Comparison of ENCODE assay signal across 8 mouse cellular contexts in genomic region chr5:138187661-138188306, GRCm38 (mm10). TPM values are rescaled to one million over a fixed set of nuclear protein-coding genes. Genes with fewer than 3 reads are reported as not detected.
DNase-seq lines count a peak whose midpoint lies in the region; ATAC-seq lines count a peak whose summit lies in the region.

No protein-coding gene starts in this region.

- peak overlapping the region; percentile 82 for H3K4me3 ChIP-seq in embryonic facial prominence, embryonic 10.5 days
- H3K4me3 ChIP-seq in limb, embryonic 11.5 days (ENCODE audit: low read depth, low read length): peak overlapping the region; percentile 52
- H3K4me3 ChIP-seq in midbrain, embryonic 12.5 days: peak overlapping the region; percentile 82

- under 1% methylated on average over 10 of the region's 10 CpGs for WGBS in embryonic facial prominence, embryonic 10.5 days
- WGBS in limb, embryonic 11.5 days: under 1% methylated on average over 10 of the region's 10 CpGs
- under 1% methylated on average over 10 of the region's 10 CpGs for WGBS in midbrain, embryonic 12.5 days

- H3K27me3 ChIP-seq in embryonic facial prominence, embryonic 10.5 days (replicated peaks; ENCODE audit: low read depth, poor library complexity, severe bottlenecking): no peaks in the 10 kb centered on the region
- no peaks in the 10 kb centered on the region for H3K27me3 ChIP-seq in limb, embryonic 11.5 days (ENCODE audit: control insufficient read depth, insufficient read depth, low read length)
- H3K27me3 ChIP-seq in midbrain, embryonic 12.5 days: no peaks in the 10 kb centered on the region

- H3K9me3 ChIP-seq in embryonic facial prominence, embryonic 10.5 days: no peaks in the 10 kb centered on the region
- no peaks in the 10 kb centered on the region for H3K9me3 ChIP-seq in limb, embryonic 11.5 days (ENCODE audit: control insufficient read depth, low read length)
- H3K9me3 ChIP-seq in midbrain, embryonic 12.5 days: no peaks in the 10 kb centered on the region

- peak overlapping the region; percentile 76 for H3K4me2 ChIP-seq in limb, embryonic 11.5 days (ENCODE audit: low read depth, severe bottlenecking)
- peak overlapping the region; percentile 65 for H3K4me2 ChIP-seq in midbrain, embryonic 12.5 days (replicated peaks)

- peaks cover 58% of the 10 kb centered on the region for H3K36me3 ChIP-seq in embryonic facial prominence, embryonic 10.5 days (replicated peaks)
- peaks cover 17% of the 10 kb centered on the region for H3K36me3 ChIP-seq in limb, embryonic 11.5 days (ENCODE audit: control insufficient read depth, insufficient read depth, low read length)
- H3K36me3 ChIP-seq in midbrain, embryonic 12.5 days: peaks cover 48% of the 10 kb centered on the region

- H3K4me1 ChIP-seq in embryonic facial prominence, embryonic 10.5 days: peaks cover 14% of the 10 kb centered on the region
- H3K4me1 ChIP-seq in limb, embryonic 11.5 days (ENCODE audit: control insufficient read depth, insufficient read depth, low read length): peaks cover 6% of the 10 kb centered on the region; the same call in 1 of the 2 replicates
- H3K4me1 ChIP-seq in midbrain, embryonic 12.5 days: peaks cover 18% of the 10 kb centered on the region

- peak overlapping the region; percentile 63 for H3K9ac ChIP-seq in limb, embryonic 11.5 days (ENCODE audit: low read length)
- peak overlapping the region; percentile 65 for H3K9ac ChIP-seq in midbrain, embryonic 12.5 days (replicated peaks)

- peak; percentile 74; the same call in 1 of the 2 replicates for ATAC-seq in limb, embryonic 11.5 days (ENCODE audit: insufficient number of reproducible peaks, low FRiP score, low TSS enrichment, low read depth)
- ATAC-seq in midbrain, embryonic 12.5 days (ENCODE audit: low FRiP score, low read depth): peak; percentile 83

- peak; percentile 92 for DNase-seq in 416B (ENCODE audit: low read depth)
- DNase-seq in adrenal gland, postnatal 10 days: peak; percentile 73
- DNase-seq in embryonic facial prominence, embryonic 10.5 days (ENCODE audit: low spot score): peak; percentile 72
- peak; percentile 87 to 89 for DNase-seq in heart, adult 18-20 months
- DNase-seq in kidney, adult 11 months: peak; percentile 75
- peak; percentile 72 for DNase-seq in limb, embryonic 11.5 days (ENCODE audit: low spot score)
- DNase-seq in spleen, adult 18-20 months: peak; percentile 22 to 57

- peak overlapping the region; percentile 92 for H3K27ac ChIP-seq in embryonic facial prominence, embryonic 10.5 days (replicated peaks)
- H3K27ac ChIP-seq in limb, embryonic 11.5 days (replicated peaks; ENCODE audit: low read depth, low read length): 0 out of 2 replicates have a peak overlapping the region, but pooled peaks have one; percentile 24
- peak overlapping the region; percentile 63 for H3K27ac ChIP-seq in midbrain, embryonic 12.5 days (replicated peaks)

RNA-seq across cellular contexts. Expression of gene Cnpy4, which starts 0.5 kb away (rescaled TPM):
- total RNA-seq in adrenal gland, postnatal 10 days (2021): 10 to 100 TPM; 19.1 to 20.1 TPM
- 54.4 and 54.6 TPM in 2 replicates for polyA plus RNA-seq in embryonic facial prominence, embryonic 10.5 days (2016; fragmentation: Nextera tagmentation; extraction: Ambion mirVana)
- total RNA-seq in heart, adult 18-20 months (2021): 1 to 10 TPM; 6.3 to 6.9 TPM
- 58.5 and 64.9 TPM in 2 replicates for polyA plus RNA-seq in limb, embryonic 11.5 days (2014; fragmentation: Nextera tagmentation; extraction: Ambion mirVana)
- polyA plus RNA-seq in midbrain, embryonic 12.5 days (2016; fragmentation: Nextera tagmentation; extraction: Ambion mirVana): 43.9 and 47.7 TPM in 2 replicates

RNA-seq across cellular contexts. Expression of gene Taf6, which starts 0.5 kb away (rescaled TPM):
- total RNA-seq in adrenal gland, postnatal 10 days (2021): 10 to 100 TPM; 30.4 to 33.3 TPM
- polyA plus RNA-seq in embryonic facial prominence, embryonic 10.5 days (2016; fragmentation: Nextera tagmentation; extraction: Ambion mirVana): 146 and 149 TPM in 2 replicates
- total RNA-seq in heart, adult 18-20 months (2021): 10 to 100 TPM; 29.6 to 34.7 TPM
- polyA plus RNA-seq in limb, embryonic 11.5 days (2014; fragmentation: Nextera tagmentation; extraction: Ambion mirVana): 140 and 142 TPM in 2 replicates
- 121 and 129 TPM in 2 replicates for polyA plus RNA-seq in midbrain, embryonic 12.5 days (2016; fragmentation: Nextera tagmentation; extraction: Ambion mirVana)

RNA-seq across cellular contexts. Expression of gene Mblac1, which starts 6.3 kb away (rescaled TPM):
- total RNA-seq in adrenal gland, postnatal 10 days (2021): 1 to 10 TPM; 8.1 to 9.4 TPM
- 8.7 and 9.4 TPM in 2 replicates for polyA plus RNA-seq in embryonic facial prominence, embryonic 10.5 days (2016; fragmentation: Nextera tagmentation; extraction: Ambion mirVana)
- 1 to 10 TPM; 1.9 to 2.8 TPM for total RNA-seq in heart, adult 18-20 months (2021)
- polyA plus RNA-seq in limb, embryonic 11.5 days (2014; fragmentation: Nextera tagmentation; extraction: Ambion mirVana): 7.5 and 8.1 TPM in 2 replicates
- polyA plus RNA-seq in midbrain, embryonic 12.5 days (2016; fragmentation: Nextera tagmentation; extraction: Ambion mirVana): 11.6 and 12.2 TPM in 2 replicates

RNA-seq across cellular contexts. Expression of gene Mcm7, which starts 15.6 kb away (rescaled TPM):
- 10 to 100 TPM; 52.6 to 68.5 TPM for total RNA-seq in adrenal gland, postnatal 10 days (2021)
- 365 and 378 TPM in 2 replicates for polyA plus RNA-seq in embryonic facial prominence, embryonic 10.5 days (2016; fragmentation: Nextera tagmentation; extraction: Ambion mirVana)
- total RNA-seq in heart, adult 18-20 months (2021): 10 to 100 TPM in 1 of 2 experiments, 1 to 10 TPM in 1; 9.3 to 11.6 TPM
- 336 and 343 TPM in 2 replicates for polyA plus RNA-seq in limb, embryonic 11.5 days (2014; fragmentation: Nextera tagmentation; extraction: Ambion mirVana)
- 250 and 269 TPM in 2 replicates for polyA plus RNA-seq in midbrain, embryonic 12.5 days (2016; fragmentation: Nextera tagmentation; extraction: Ambion mirVana)

RNA-seq across cellular contexts. Expression of gene Ap4m1, which starts 16.0 kb away (rescaled TPM):
- total RNA-seq in adrenal gland, postnatal 10 days (2021): 10 to 100 TPM; 19.7 to 31.9 TPM
- polyA plus RNA-seq in embryonic facial prominence, embryonic 10.5 days (2016; fragmentation: Nextera tagmentation; extraction: Ambion mirVana): 30.6 and 33.0 TPM in 2 replicates
- 1 to 10 TPM; 6.4 to 7.9 TPM for total RNA-seq in heart, adult 18-20 months (2021)
- 19.5 and 21.2 TPM in 2 replicates for polyA plus RNA-seq in limb, embryonic 11.5 days (2014; fragmentation: Nextera tagmentation; extraction: Ambion mirVana)
- 27.9 and 28.2 TPM in 2 replicates for polyA plus RNA-seq in midbrain, embryonic 12.5 days (2016; fragmentation: Nextera tagmentation; extraction: Ambion mirVana)

Comparison
In these comparisons a context has a peak if more than half of its experiments do, and no peak if none do; other contexts are left out.
1. Peak in every context shown above with its lines: DNase-seq, ATAC-seq, H3K4me3 ChIP-seq and H3K27ac ChIP-seq.
2. DNase-seq: peak in every context shown above with its lines; median percentile 92 in 416B; 88 in heart, adult 18-20 months; 75 in kidney, adult 11 months; 73 in adrenal gland, postnatal 10 days; 72 in embryonic facial prominence, embryonic 10.5 days; 72 in limb, embryonic 11.5 days; 40 in spleen, adult 18-20 months.
3. H3K27ac ChIP-seq: peak in every context shown above with its lines; median percentile 92 in embryonic facial prominence, embryonic 10.5 days; 63 in midbrain, embryonic 12.5 days; 24 in limb, embryonic 11.5 days.